Mouse (Mus musculus) monocyte, adult 5-6 weeks (primary cell): ENCODE measurements around the gene Nacc1. TPM values are rescaled to one million over a fixed set of nuclear protein-coding genes. Genes with fewer than 3 reads are reported as not detected.
"Not testable (repeated sequence)": the region's sequence is repeated elsewhere in the genome, so short reads cannot be mapped to it uniquely, and the experiment has no call there.

Source experiments
- ATAC-seq: fragments of 153-309, 156-312 bp; replicated peaks from 2 replicates; pipeline ENCODE4 v1.8.0; 2017; ENCODE audit warnings: mild to moderate bottlenecking; ENCODE audit not compliant: low TSS enrichment, insufficient number of reproducible peaks, severe bottlenecking, poor library complexity, low FRiP score
- total RNA-seq: library from RNA; stranded (forward); fragments of 200-1000, 200-491, 200-594 nt; gene quantifications from 3 replicates; pipeline ENCODE4 v1.2.3, GENCODE M21; 2017

Gene Nacc1
- total RNA-seq, 1 experiment from 2014 or later, result 29.0 TPM

- ATAC-seq, result no peak
These were observed 53.6 kb downstream of the Nacc1 start for GRCm38 (mm10) chr8:84633841-84634584.

- ATAC-seq, result no peak
These were observed 55.8 kb downstream of the Nacc1 start for GRCm38 (mm10) chr8:84631813-84632212.

- no peak for ATAC-seq
These were observed 57.5 kb downstream of the Nacc1 start for GRCm38 (mm10) chr8:84630145-84630544.

- no peak for ATAC-seq
These were observed 58.1 kb downstream of the Nacc1 start for GRCm38 (mm10) chr8:84629586-84629985.

- not testable (repeated sequence) for ATAC-seq
These were observed 64.2 kb downstream of the Nacc1 start for GRCm38 (mm10) chr8:84623425-84623824.

GRCm38 (mm10) chr8:84621102-84621625 is 66.5 kb downstream of the Nacc1 start:
- no peak for ATAC-seq

Other genes starting within 250 kb of the Nacc1 start
- gene Ier2, start 25.0 kb downstream of the Nacc1 start, total RNA-seq, result 92.1 to 198 TPM (median 119 TPM) in 3 replicates
- gene Trmt1, start 1.6 kb downstream of the Nacc1 start, total RNA-seq, result 40.1 to 46.6 TPM (median 44.7 TPM) in 3 replicates
- 41.7 to 46.2 TPM (median 45.0 TPM) in 3 replicates for gene Lyl1, start 13.6 kb upstream of the Nacc1 start, total RNA-seq
- gene G430095P16Rik, start 35.1 kb upstream of the Nacc1 start, total RNA-seq, result 6.4 to 8.9 TPM (median 8.2 TPM) in 3 replicates
- 8.1 to 16.7 TPM (median 9.9 TPM) in 3 replicates for gene Nfix, start 112.5 kb upstream of the Nacc1 start, total RNA-seq
- 3.6 to 4.0 TPM (median 3.8 TPM) in 3 replicates for gene Dand5, start 135.0 kb upstream of the Nacc1 start, total RNA-seq
- gene Gadd45gip1, start 143.7 kb upstream of the Nacc1 start, total RNA-seq, result 10.0 to 12.8 TPM (median 11.2 TPM) in 3 replicates
- gene Rad23a, start 152.8 kb upstream of the Nacc1 start, total RNA-seq, result 31.6 to 37.2 TPM (median 34.2 TPM) in 3 replicates
- gene Calr, start 159.1 kb upstream of the Nacc1 start, total RNA-seq, result 1,036 to 1,300 TPM (median 1,079 TPM) in 3 replicates
- 32.5 to 56.1 TPM (median 35.3 TPM) in 3 replicates for gene Farsa, start 169.1 kb upstream of the Nacc1 start, total RNA-seq
- 2.9 to 13.7 TPM (median 7.4 TPM) in 3 replicates for gene Syce2, start 184.2 kb upstream of the Nacc1 start, total RNA-seq
- 16.8 to 25.3 TPM (median 18.7 TPM) in 3 replicates for gene Gcdh, start 206.1 kb upstream of the Nacc1 start, total RNA-seq
- not detected in 3 replicates for gene Klf1, start 214.1 kb upstream of the Nacc1 start, total RNA-seq
- 24.4 to 37.4 TPM (median 29.6 TPM) in 3 replicates for gene Dnase2a, start 220.7 kb upstream of the Nacc1 start, total RNA-seq
- 0.11 TPM in 1 of 3 replicates, not detected in the others for gene Mast1, start 249.5 kb upstream of the Nacc1 start, total RNA-seq